Mouse (Mus musculus): Measurements from ENCODE around the gene Zfp169.
"Not testable (repeated sequence)": the region's sequence is repeated elsewhere in the genome, so short reads cannot be mapped to it uniquely, and the experiment has no call there.

Zfp169 gene

DNA sequence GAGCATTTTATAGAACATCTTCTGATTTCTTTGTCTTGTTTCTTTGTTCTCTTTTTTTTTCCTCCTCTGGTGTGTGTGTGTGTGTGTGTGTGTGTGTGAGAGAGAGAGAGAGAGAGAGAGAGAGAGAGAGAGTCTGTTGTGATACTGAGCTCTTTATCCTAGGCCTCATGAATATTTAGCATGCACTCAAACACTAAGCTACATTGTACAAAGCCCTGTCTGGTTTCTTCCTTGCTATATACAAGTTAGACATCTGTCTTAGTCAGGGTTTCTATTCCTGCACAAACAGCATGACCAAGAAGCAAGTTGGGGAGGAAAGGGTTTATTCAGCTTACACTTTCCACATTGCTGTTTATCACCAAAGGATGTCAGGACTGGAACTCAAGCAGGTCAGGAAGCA is 5.9 kb upstream of the Zfp169 start:
- DNase-seq (ENCODE audit: low spot score in 2 of 2), result not testable (repeated sequence)

DNA sequence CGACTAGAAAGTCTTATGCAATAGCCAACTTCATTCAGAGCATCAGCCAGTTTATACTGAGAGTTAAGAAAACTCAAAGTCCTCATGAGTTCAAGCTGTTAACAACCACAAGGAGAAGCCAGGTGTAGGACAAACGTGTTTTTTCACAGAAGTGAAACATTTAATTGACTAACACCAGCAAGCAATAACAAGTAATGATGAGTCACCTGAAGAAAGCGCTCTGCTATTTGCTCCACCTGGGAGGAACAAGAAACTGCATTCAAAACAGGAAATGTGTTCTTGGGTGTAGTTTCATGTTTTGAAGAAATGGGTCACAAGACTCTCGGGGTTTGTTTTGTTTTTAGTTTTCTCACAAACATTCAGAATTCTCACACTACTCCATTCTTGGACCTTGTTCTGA is 2.6 kb upstream of the Zfp169 start:
- DNase-seq (ENCODE audit: low spot score in 2 of 2), result no peak

DNA sequence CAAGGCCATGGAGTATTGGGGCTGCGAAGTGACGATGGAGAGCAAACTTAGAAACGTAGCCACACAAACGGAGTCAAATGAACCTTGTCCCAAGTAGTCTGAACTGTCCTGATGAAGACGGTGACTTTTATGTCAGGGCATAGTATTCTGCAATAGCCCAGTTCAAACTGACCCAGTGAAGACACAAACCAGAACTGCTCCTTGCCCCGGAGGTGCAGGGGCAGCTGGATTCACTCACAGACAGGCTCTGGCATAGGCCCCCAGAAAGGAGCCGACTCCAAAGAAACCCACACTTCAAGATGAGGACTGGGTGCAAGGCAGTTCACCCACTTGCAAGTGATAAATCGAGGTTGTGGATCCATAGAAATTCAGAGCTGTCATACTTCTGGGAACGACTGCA is 4.6 kb downstream of the Zfp169 start:
- no peak for DNase-seq (ENCODE audit: low spot score in 2 of 2)

GRCm38 (mm10) chr13:48502422-48502821 is 10.8 kb downstream of the Zfp169 start:
- no peak for DNase-seq (ENCODE audit: low spot score in 2 of 2)

DNA sequence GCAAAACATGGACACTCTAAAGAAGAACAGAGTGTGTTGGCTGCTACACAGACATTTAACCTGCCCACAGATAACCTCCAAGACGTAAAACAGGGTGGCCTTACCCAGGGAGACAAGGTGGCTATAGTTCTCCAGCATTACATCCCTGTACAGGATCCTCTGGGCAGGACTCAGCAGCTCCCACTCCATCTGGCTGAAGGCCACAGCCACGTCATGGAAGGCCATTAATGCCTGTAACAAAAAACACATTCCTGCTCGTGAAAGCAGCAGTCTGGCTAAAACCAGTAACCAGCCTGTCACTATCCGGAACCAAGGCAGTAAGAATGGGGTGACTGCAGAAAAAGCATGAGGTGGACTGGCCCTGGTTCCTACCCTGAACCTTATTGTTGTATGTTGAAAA is 14.6 kb downstream of the Zfp169 start:
- DNase-seq (ENCODE audit: low spot score in 2 of 2), result no peak

- peak; percentile 73 to 75 for DNase-seq (ENCODE audit: low spot score in 2 of 2)
Measured at GRCm38 (mm10) chr13:48497693-48498221, 15.5 kb downstream of the Zfp169 start.

DNA sequence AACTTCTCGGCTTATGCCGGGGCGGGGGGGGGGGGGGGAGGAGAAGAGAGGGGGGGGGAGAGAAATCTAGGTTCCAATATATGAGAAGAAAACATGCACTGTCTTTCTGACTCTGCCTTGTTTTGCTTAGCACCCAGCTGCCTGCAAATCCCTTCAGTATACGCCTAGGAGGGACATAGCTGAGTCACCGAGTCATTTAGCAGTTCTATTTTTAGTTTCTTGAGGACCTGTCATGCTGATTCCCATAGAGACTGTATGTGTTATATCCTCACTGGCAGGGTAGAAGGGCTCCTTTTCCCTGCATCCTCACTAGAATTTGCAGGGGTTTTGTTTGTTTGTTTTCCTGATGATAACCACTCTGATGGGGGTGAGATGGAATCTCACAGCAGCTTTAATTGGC is 20.1 kb downstream of the Zfp169 start:
- peak in 1 of 2 experiments; percentile 12 for DNase-seq (ENCODE audit: low spot score in 2 of 2)

GRCm38 (mm10) chr13:48490396-48491182 is 22.7 kb downstream of the Zfp169 start:
- no peak for DNase-seq (ENCODE audit: low spot score in 2 of 2)

GRCm38 (mm10) chr13:48483606-48484005 is 29.6 kb downstream of the Zfp169 start:
- DNase-seq (ENCODE audit: low spot score in 2 of 2), result no peak

- no peak for DNase-seq (ENCODE audit: low spot score in 2 of 2)
Measured at GRCm38 (mm10) chr13:48468656-48469180, 44.5 kb downstream of the Zfp169 start.

- no peak for DNase-seq (ENCODE audit: low spot score in 2 of 2)
Measured at GRCm38 (mm10) chr13:48466186-48466585, 47.1 kb downstream of the Zfp169 start.

DNA sequence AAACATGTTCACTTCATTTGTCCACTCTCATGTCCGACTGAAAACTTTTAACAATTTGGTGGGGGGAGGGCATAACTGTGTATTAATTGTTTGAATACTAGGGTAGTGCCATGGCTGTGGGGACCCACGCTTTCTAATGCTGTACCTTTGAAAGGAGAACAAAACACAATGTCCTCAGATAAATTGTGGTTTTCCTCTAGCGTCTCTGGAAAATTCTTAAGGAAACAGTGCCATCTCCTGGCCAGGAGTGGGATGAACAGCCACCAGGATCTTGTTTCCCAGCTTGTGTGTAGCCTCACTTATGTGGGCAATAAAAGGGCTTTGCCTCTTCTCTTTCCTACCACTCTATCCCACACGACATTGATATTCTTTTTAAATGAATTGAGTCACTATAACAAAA is 49.1 kb downstream of the Zfp169 start:
- peak; percentile 47 to 49 for DNase-seq (ENCODE audit: low spot score in 2 of 2)

- DNase-seq (ENCODE audit: low spot score in 2 of 2), result no peak
Measured at GRCm38 (mm10) chr13:48459280-48459679, 54.0 kb downstream of the Zfp169 start.

- DNase-seq (ENCODE audit: low spot score in 2 of 2), result peak; percentile 6 to 32
Measured at GRCm38 (mm10) chr13:48448119-48448518, 65.1 kb downstream of the Zfp169 start.

GRCm38 (mm10) chr13:48443996-48444395 is 69.3 kb downstream of the Zfp169 start:
- no peak for DNase-seq (ENCODE audit: low spot score in 2 of 2)

GRCm38 (mm10) chr13:48438321-48438720 is 74.9 kb downstream of the Zfp169 start:
- DNase-seq (ENCODE audit: low spot score in 2 of 2), result no peak

All from right cerebral cortex, postnatal 36 days (tissue).